Mouse (Mus musculus) heart, adult 11 months (tissue): ENCODE measurements around the gene Atxn10.

Experiments used
- DNase-seq: peaks from one replicate; pipeline ENCODE4 v3.0.0; 2022

Atxn10 gene

GRCm38 (mm10) chr15:85479365-85479764 lies 143.3 kb downstream of the Atxn10 start:
- DNase-seq: peak; percentile 86

- DNase-seq: peak; percentile 73
Measured at GRCm38 (mm10) chr15:85479919-85480318, 143.9 kb downstream of the Atxn10 start.

DNA sequence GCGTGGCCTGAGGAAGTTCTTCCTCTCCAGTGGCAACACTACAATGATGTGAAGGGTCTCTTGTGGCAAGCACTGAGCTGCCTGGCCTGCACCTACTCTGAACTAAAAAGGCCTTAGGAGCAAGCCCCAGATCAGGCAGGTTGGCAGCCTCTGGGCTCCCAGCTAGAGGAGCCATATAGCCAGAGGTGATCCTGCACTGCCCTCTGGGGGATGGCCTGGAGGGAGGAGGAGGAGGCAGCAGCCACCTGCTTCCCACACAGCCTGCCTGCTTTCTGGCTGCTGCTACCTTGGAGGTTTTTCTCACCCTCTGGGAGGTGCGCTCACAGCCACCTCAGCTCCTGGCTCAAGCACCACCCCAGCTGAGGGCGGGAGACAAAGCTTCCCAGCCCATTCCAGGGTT lies 144.6 kb downstream of the Atxn10 start:
- DNase-seq: peak; percentile 86

GRCm38 (mm10) chr15:85488900-85489299 lies 152.9 kb downstream of the Atxn10 start:
- DNase-seq: no peak

GRCm38 (mm10) chr15:85489751-85490150 lies 153.7 kb downstream of the Atxn10 start:
- DNase-seq: peak; percentile 58

- DNase-seq: peak; percentile 71
Measured at GRCm38 (mm10) chr15:85494163-85494621, 158.1 kb downstream of the Atxn10 start.

DNA sequence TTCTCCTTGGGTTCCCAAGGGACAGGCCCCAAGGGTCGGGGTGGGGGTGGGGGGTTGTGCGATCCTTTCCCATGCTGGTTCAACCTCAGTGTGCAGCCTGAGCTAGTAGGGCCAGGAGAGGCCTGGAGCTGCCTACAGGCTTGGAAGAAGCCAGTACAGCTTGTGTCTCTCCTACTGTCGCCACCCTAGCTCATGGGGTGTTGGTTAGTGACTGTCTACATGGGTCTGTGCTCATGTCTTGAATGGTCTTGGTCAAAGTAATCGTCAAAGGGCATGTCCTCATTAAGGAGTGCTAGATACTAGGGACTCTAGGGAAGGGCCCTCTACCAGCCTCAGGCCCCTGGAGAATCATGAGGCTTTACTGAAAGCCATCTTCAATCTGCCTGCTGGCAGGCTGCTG lies 161.5 kb downstream of the Atxn10 start:
- DNase-seq: peak; percentile 72

- DNase-seq: peak; percentile 61
Measured at GRCm38 (mm10) chr15:85497981-85498475, 162.0 kb downstream of the Atxn10 start.

- DNase-seq: peak; percentile 70
Measured at GRCm38 (mm10) chr15:85500267-85500666, 164.2 kb downstream of the Atxn10 start.

GRCm38 (mm10) chr15:85503127-85503526 lies 167.1 kb downstream of the Atxn10 start, which contains the start of gene 7530416G11Rik:
TSS of gene 7530416G11Rik (minus strand) at chr15:85503227.
- DNase-seq: no peak

- peak; percentile 90 for DNase-seq
Measured at GRCm38 (mm10) chr15:85505118-85505925, 169.3 kb downstream of the Atxn10 start.

DNA sequence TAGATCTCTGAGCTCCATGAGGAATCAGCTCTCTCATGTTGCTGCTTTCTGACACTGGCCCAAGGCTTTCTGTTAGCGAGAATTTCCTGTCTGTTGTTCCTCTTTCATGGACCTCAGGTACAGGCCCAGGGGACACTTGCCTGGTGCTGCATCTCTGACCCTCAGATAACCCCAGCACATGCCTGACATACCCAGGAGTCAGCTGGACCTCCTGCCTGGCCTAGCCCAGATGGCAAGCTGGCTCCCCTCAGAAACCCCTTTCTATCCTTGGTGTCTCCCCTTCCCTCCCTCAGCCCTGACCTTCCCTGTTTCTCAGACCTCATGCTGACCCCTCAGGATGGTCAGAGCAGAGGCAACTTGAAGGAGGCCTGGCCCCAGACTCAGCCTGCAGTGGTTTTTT lies 170.6 kb downstream of the Atxn10 start:
- no peak for DNase-seq

GRCm38 (mm10) chr15:85507370-85508014 lies 171.4 kb downstream of the Atxn10 start:
- no peak for DNase-seq
